Mouse (Mus musculus) heart, adult 11 months (tissue): ENCODE results near the gene Marf1.

Source experiments
- DNase-seq: peaks from one replicate; pipeline ENCODE4 v3.0.0; 2022

Gene Marf1

DNA sequence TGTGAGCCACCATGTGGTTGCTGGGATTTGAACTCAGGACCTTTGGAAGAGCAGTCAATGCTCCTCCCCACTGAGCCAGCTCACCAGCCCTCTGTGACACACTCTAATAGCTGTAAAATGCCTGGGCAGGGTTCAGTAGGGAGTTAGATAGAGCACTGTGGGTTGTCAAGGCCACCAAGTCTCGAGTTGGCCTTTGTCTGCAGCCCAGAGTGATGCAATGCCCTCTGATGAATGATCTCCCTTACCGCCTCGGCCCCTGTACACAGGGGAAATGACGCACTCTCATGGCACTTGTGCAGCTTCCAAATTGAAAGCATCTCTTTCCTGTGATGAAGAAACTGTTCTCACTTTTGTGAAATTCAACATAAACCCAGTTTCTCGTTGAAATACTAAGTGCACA lies 31.3 kb downstream of the Marf1 start:
- no peak for DNase-seq

- no peak for DNase-seq
These were observed 31.8 kb downstream of the Marf1 start for GRCm38 (mm10) chr16:14131376-14131775.

- DNase-seq: no peak
These were observed 32.4 kb downstream of the Marf1 start for GRCm38 (mm10) chr16:14130796-14131195.

- no peak for DNase-seq
These were observed 34.2 kb downstream of the Marf1 start for GRCm38 (mm10) chr16:14128977-14129376.

- DNase-seq: peak; percentile 88
These were observed 37.9 kb downstream of the Marf1 start for GRCm38 (mm10) chr16:14125253-14125652.

- DNase-seq: peak; percentile 76
These were observed 38.4 kb downstream of the Marf1 start for GRCm38 (mm10) chr16:14124709-14125108.

DNA sequence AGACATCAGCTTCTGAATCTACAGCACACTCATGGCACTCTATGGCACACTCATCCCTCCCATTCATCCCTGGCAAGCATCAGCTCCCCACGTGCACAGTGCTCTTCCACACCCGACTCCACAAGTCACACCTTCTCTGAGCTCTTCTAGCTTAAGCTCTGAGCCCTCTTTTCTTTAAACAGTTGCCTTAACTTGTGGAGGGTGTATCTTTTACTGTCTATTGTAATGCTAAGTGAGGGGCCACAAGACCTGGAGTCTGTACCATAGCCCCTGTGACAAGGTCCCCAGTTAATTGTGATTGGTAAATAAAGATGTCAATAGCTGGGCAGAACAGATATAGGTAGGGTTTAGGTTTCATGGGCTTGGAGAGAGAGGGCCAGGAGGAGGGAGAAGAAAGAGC lies 39.2 kb downstream of the Marf1 start:
- peak; percentile 41 for DNase-seq

- DNase-seq: no peak
These were observed 40.6 kb downstream of the Marf1 start for GRCm38 (mm10) chr16:14122586-14122985.

- DNase-seq: no peak
These were observed 41.6 kb downstream of the Marf1 start for GRCm38 (mm10) chr16:14121563-14121962.

DNA sequence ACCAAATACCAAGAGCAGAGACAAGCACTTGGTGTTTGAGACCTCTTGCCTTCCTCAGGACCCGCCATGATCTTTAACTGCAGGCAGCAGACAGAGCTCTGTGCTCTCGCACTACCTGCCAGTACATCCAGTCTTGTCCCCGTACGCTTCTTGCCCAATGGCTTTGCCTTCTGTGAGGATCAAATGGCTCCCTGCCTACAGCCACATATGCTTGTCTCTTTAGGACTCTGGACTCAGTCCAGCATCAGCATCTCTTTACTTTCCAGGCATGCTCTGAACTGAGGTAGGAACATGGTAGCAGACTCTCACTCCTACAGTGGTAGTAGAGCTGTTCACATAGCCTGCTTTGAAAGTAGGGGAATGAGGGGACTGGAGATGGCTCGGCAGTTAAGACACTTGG lies 42.2 kb downstream of the Marf1 start:
- no peak for DNase-seq

GRCm38 (mm10) chr16:14117299-14117698 lies 45.9 kb downstream of the Marf1 start:
- no peak for DNase-seq

DNA sequence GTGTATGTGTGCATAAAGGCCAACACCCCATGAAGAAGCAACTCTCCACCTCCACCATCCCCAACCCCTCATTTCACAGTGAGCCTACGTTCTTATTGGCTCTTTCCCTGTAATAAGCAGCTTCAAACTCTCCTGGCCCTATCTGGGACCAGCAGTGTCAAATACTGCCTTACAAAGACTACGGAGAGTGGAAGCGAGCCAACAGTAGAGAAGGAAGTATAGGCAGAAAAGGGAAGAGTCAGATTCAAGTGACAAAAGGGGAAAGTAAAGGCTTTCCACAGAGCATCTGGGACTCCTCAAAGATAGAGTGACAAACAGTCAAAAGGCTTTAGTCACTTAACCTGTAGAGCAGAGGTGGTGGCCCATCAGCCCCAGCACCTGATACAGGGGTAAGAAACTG lies 50.4 kb downstream of the Marf1 start:
- peak; percentile 89 for DNase-seq

GRCm38 (mm10) chr16:14112133-14112532 lies 51.0 kb downstream of the Marf1 start:
- no peak for DNase-seq

GRCm38 (mm10) chr16:14110922-14111321 lies 52.2 kb downstream of the Marf1 start:
- no peak for DNase-seq

DNA sequence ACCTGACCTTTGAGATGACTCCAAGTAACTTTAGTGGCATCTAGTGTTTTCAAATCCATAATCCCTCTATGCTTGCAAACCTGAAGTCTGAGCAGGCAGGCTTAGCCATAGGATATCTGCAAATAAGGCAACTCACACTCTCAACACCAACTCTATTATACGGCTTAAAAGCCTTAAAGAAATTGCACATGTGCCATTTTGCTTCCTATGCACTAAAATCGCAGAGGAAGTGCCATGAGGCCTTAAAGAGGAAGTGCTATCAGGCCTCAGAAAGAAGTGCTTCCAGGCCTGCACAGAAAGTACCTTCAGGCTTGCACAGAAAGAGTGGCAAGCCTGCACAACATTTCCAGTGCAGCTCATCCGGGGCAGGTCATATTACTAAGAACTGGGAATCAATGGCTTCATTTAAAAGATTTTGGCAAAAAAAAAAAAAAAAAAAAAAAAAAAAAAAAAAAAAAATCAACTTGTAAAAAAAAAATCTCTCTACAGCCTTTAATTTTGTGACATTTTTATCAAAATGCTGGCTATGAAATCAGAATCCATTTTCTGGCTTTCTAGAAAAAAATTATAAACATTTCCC lies 53.4 kb downstream of the Marf1 start:
- peak; percentile 91 for DNase-seq

DNA sequence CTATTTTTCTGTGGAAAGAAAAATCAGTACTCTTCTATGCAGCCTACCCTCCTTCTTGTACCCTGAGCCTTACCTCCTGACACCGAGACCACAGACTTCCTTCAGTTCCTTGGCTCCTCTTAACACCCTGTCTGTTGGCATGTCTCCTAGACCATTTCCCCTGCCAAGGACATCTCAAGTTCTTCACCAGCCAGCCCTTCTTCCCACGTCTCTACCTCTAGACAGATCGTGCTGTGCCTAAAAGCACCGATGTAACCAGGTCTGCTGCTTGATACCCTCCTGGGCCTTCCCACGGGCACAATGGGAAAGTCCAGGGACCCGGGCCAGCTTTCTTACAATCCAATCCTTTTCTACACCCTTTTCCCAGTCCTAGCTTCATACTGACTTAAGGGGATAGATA lies 57.3 kb downstream of the Marf1 start:
- peak; percentile 69 for DNase-seq

DNA sequence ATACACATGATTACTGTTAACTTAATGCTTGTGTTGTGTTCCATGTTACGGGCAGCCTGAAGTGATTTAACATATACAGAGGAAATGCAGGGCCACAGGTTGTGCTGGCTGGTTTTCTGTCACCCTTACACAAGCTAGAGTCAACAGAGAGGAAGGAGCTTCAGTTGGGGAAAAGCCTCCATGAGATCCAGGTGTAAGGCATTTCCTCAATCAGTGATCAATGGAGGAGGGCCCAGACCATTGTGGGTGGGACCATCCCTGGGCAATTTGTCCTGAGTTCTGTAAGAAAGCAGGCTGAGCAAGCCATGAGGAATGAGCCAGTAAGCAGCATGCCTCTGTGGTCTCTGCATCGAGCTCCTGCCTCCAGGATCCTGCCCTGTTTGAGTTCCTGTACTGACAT lies 71.4 kb downstream of the Marf1 start:
- DNase-seq: peak; percentile 79

DNA sequence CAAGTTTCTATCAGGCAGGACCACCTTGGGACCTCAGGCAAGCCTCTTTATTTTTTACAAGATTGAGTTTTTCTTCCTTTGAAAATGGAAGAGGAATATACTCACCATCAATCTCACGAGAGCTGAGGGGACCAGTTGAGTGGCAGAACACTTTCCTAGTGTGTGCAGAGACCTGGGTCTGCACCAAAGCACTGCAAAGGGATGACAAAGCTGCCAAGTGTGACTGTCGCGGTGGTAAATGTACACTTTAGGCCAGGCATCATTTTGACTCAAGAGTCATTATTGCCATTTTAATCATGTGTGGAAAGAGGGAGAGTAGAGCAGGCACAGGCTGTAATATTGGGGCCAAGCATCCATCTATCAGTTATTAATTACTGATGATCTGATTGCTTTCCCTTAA lies 73.9 kb downstream of the Marf1 start:
- DNase-seq: peak; percentile 61

DNA sequence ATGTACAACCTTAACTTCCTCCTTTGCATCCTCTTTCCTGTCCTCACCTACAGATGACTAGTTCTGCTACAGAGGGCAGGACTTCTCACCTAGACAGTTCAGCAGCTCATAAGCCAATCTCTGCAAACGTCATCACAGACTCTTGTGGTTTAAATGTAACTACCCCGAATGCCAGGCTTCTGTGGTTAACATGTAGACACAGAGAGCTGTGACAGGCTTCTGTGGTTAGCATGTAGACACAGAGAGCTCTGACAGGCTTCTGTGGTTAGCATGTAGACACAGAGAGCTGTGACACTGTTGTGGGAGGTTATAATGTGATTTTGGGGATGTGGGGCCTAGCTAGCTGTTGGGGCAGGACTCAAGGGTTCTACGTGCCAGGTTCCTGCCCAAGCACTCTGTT lies 74.9 kb downstream of the Marf1 start:
- DNase-seq: peak; percentile 56

GRCm38 (mm10) chr16:14082925-14083324 lies 80.2 kb downstream of the Marf1 start:
- DNase-seq: no peak

GRCm38 (mm10) chr16:14070471-14071169 lies 92.5 kb downstream of the Marf1 start:
- DNase-seq: peak; percentile 51

GRCm38 (mm10) chr16:14068701-14069100 lies 94.5 kb downstream of the Marf1 start:
- peak; percentile 61 for DNase-seq

- peak; percentile 83 for DNase-seq
These were observed 96.6 kb downstream of the Marf1 start for GRCm38 (mm10) chr16:14066571-14066970.

GRCm38 (mm10) chr16:14059869-14060268 lies 103.3 kb downstream of the Marf1 start:
- peak; percentile 74 for DNase-seq
